Mouse (Mus musculus): ENCODE results near the gene Cdc6. TPM values are rescaled to one million over a fixed set of nuclear protein-coding genes. Genes with fewer than 3 reads are reported as not detected.
A peak's percentile ranks its signal among the peaks of the same experiment; 100 is the strongest.

The Cdc6 gene
- polyA plus RNA-seq, 1 experiment, result 0.65 TPM

GRCm38 (mm10) chr11:98950484-98950883, 42.9 kb downstream of the Cdc6 start:
- WGBS, result 89% methylated on average over 9 of the region's 9 CpGs
- TF ChIP-seq CTCF (IDR thresholded peaks at IDR 0.05; ENCODE audit: extremely low read depth, insufficient read length, insufficient replicate concordance, low read depth, low read length) (no peak), POLR2A (IDR thresholded peaks at IDR 0.05; ENCODE audit: low read depth, low read length) (no peak)
- 0 out of 2 replicates have a peak overlapping the region, but pooled peaks have one; percentile 51 for H3K27ac ChIP-seq (ENCODE audit: insufficient read depth, low read depth, low read length)
- H3K4me3 ChIP-seq (ENCODE audit: low read depth, low read length), result no peak overlapping the region
- H3K36me3 ChIP-seq (ENCODE audit: control insufficient read depth, insufficient read depth, low read length), result peaks cover 6% of the 10 kb centered on the region
- no peaks in the 10 kb centered on the region for H3K27me3 ChIP-seq (ENCODE audit: control insufficient read depth, insufficient read depth, low read length)
- H3K4me1 ChIP-seq (ENCODE audit: control insufficient read depth, insufficient read depth, insufficient read length, low read length), result peaks cover 47% of the 10 kb centered on the region

- 71% methylated on average over 16 of the region's 16 CpGs for WGBS
- Histone ChIP-seq H3K27me3 (ENCODE audit: control insufficient read depth, insufficient read depth, low read length) (no peaks in the 10 kb centered on the region), H3K27ac (ENCODE audit: insufficient read depth, low read depth, low read length) (peak overlapping the region; percentile 51), H3K4me1 (ENCODE audit: control insufficient read depth, insufficient read depth, insufficient read length, low read length) (peaks cover 42% of the 10 kb centered on the region), H3K36me3 (ENCODE audit: control insufficient read depth, insufficient read depth, low read length) (peaks cover 6% of the 10 kb centered on the region), H3K4me3 (ENCODE audit: low read depth, low read length) (peak overlapping the region; percentile 33)
- TF ChIP-seq CTCF (IDR thresholded peaks at IDR 0.05; ENCODE audit: extremely low read depth, insufficient read length, insufficient replicate concordance, low read depth, low read length), result no peak
- TF ChIP-seq POLR2A (IDR thresholded peaks at IDR 0.05; ENCODE audit: low read depth, low read length), result no peak
Measured at GRCm38 (mm10) chr11:98951026-98951906, 43.7 kb downstream of the Cdc6 start.

- Histone ChIP-seq H3K36me3 (ENCODE audit: control insufficient read depth, insufficient read depth, low read length) (peaks cover 8% of the 10 kb centered on the region), H3K27ac (ENCODE audit: insufficient read depth, low read depth, low read length) (no peak overlapping the region), H3K27me3 (ENCODE audit: control insufficient read depth, insufficient read depth, low read length) (no peaks in the 10 kb centered on the region), H3K4me3 (ENCODE audit: low read depth, low read length) (no peak overlapping the region), H3K4me1 (ENCODE audit: control insufficient read depth, insufficient read depth, insufficient read length, low read length) (peaks cover 42% of the 10 kb centered on the region)
- WGBS, result 86% methylated on average over 1 of the region's 1 CpGs
- TF ChIP-seq POLR2A (IDR thresholded peaks at IDR 0.05; ENCODE audit: low read depth, low read length) (no peak), CTCF (IDR thresholded peaks at IDR 0.05; ENCODE audit: extremely low read depth, insufficient read length, insufficient replicate concordance, low read depth, low read length) (no peak)
Measured at GRCm38 (mm10) chr11:98952111-98952510, 44.5 kb downstream of the Cdc6 start.

- no peak overlapping the region for H3K4me3 ChIP-seq (ENCODE audit: low read depth, low read length)
- H3K4me1 ChIP-seq (ENCODE audit: control insufficient read depth, insufficient read depth, insufficient read length, low read length), result peaks cover 38% of the 10 kb centered on the region
- H3K27ac ChIP-seq (ENCODE audit: insufficient read depth, low read depth, low read length), result no peak overlapping the region
- no peaks in the 10 kb centered on the region for H3K27me3 ChIP-seq (ENCODE audit: control insufficient read depth, insufficient read depth, low read length)
- TF ChIP-seq POLR2A (IDR thresholded peaks at IDR 0.05; ENCODE audit: low read depth, low read length) (no peak), CTCF (IDR thresholded peaks at IDR 0.05; ENCODE audit: extremely low read depth, insufficient read length, insufficient replicate concordance, low read depth, low read length) (no peak)
- WGBS, result 73% methylated on average over 2 of the region's 2 CpGs
- peaks cover 8% of the 10 kb centered on the region for H3K36me3 ChIP-seq (ENCODE audit: control insufficient read depth, insufficient read depth, low read length)
Measured at GRCm38 (mm10) chr11:98952736-98953135, 45.1 kb downstream of the Cdc6 start.

GRCm38 (mm10) chr11:98953361-98953760, 45.8 kb downstream of the Cdc6 start:
- Histone ChIP-seq H3K4me3 (ENCODE audit: low read depth, low read length) (no peak overlapping the region), H3K36me3 (ENCODE audit: control insufficient read depth, insufficient read depth, low read length) (peaks cover 8% of the 10 kb centered on the region), H3K27me3 (ENCODE audit: control insufficient read depth, insufficient read depth, low read length) (no peaks in the 10 kb centered on the region), H3K27ac (ENCODE audit: insufficient read depth, low read depth, low read length) (no peak overlapping the region), H3K4me1 (ENCODE audit: control insufficient read depth, insufficient read depth, insufficient read length, low read length) (peaks cover 32% of the 10 kb centered on the region)
- WGBS, result 37% methylated on average over 2 of the region's 2 CpGs
- TF ChIP-seq CTCF (IDR thresholded peaks at IDR 0.05; ENCODE audit: extremely low read depth, insufficient read length, insufficient replicate concordance, low read depth, low read length) (no peak), POLR2A (IDR thresholded peaks at IDR 0.05; ENCODE audit: low read depth, low read length) (no peak)

GRCm38 (mm10) chr11:98953835-98954320, 46.3 kb downstream of the Cdc6 start:
- H3K4me3 ChIP-seq (ENCODE audit: low read depth, low read length), result no peak overlapping the region
- peaks cover 30% of the 10 kb centered on the region for H3K4me1 ChIP-seq (ENCODE audit: control insufficient read depth, insufficient read depth, insufficient read length, low read length)
- WGBS, result 38% methylated on average over 13 of the region's 13 CpGs
- TF ChIP-seq POLR2A (IDR thresholded peaks at IDR 0.05; ENCODE audit: low read depth, low read length), result no peak
- no peak for TF ChIP-seq CTCF (IDR thresholded peaks at IDR 0.05; ENCODE audit: extremely low read depth, insufficient read length, insufficient replicate concordance, low read depth, low read length)
- no peaks in the 10 kb centered on the region for H3K27me3 ChIP-seq (ENCODE audit: control insufficient read depth, insufficient read depth, low read length)
- H3K27ac ChIP-seq (ENCODE audit: insufficient read depth, low read depth, low read length), result no peak overlapping the region
- peaks cover 8% of the 10 kb centered on the region for H3K36me3 ChIP-seq (ENCODE audit: control insufficient read depth, insufficient read depth, low read length)

GRCm38 (mm10) chr11:98954373-98954772, 46.8 kb downstream of the Cdc6 start:
- peak; percentile 79 for TF ChIP-seq CTCF (IDR thresholded peaks at IDR 0.05; ENCODE audit: extremely low read depth, insufficient read length, insufficient replicate concordance, low read depth, low read length)
- TF ChIP-seq POLR2A (IDR thresholded peaks at IDR 0.05; ENCODE audit: low read depth, low read length), result no peak
- Histone ChIP-seq H3K27me3 (ENCODE audit: control insufficient read depth, insufficient read depth, low read length) (no peaks in the 10 kb centered on the region), H3K27ac (ENCODE audit: insufficient read depth, low read depth, low read length) (no peak overlapping the region), H3K36me3 (ENCODE audit: control insufficient read depth, insufficient read depth, low read length) (peaks cover 8% of the 10 kb centered on the region), H3K4me3 (ENCODE audit: low read depth, low read length) (no peak overlapping the region), H3K4me1 (ENCODE audit: control insufficient read depth, insufficient read depth, insufficient read length, low read length) (peaks cover 29% of the 10 kb centered on the region)
- 21% methylated on average over 10 of the region's 10 CpGs for WGBS

Data from small intestine, adult 2 months (tissue).